Mouse (Mus musculus) embryonic facial prominence, embryonic 10.5 days (tissue): ENCODE measurements around the gene Klc4. TPM values are rescaled to one million over a fixed set of nuclear protein-coding genes. Genes with fewer than 3 reads are reported as not detected.
A peak's percentile ranks its signal among the peaks of the same experiment; 100 is the strongest.

Source experiments
- DNase-seq: peaks from one replicate; pipeline ENCODE4 v3.0.0-alpha.2; 2017; ENCODE audit warnings: low spot score
- H3K27ac ChIP-seq: fragments of 300-500 bp; sonication (generic); replicated peaks from 2 replicates; pipeline ENCODE4 v1.5.1; 2016; ENCODE audit warnings: mild to moderate bottlenecking
- H3K27me3 ChIP-seq: fragments of 300-500 bp; sonication (generic); replicated peaks from 2 replicates; pipeline ENCODE4 v1.6.1; 2016; ENCODE audit warnings: low read depth, mild to moderate bottlenecking; ENCODE audit not compliant: poor library complexity, severe bottlenecking
- H3K36me3 ChIP-seq: fragments of 300-500 bp; sonication (generic); replicated peaks from 2 replicates; pipeline ENCODE4 v1.6.1; 2016; ENCODE audit warnings: mild to moderate bottlenecking, moderate library complexity
- H3K4me1 ChIP-seq: fragments of 300-500 bp; sonication (generic); 2 replicates; pipeline ENCODE4 v1.6.1; 2016
- H3K4me3 ChIP-seq: fragments of 300-500 bp; sonication (generic); 2 replicates; pipeline ENCODE4 v1.5.1; 2016; ENCODE audit warnings: mild to moderate bottlenecking, moderate library complexity
- H3K9me3 ChIP-seq: fragments of 300-500 bp; sonication (generic); 2 replicates; pipeline ENCODE4 v1.6.1; 2016; ENCODE audit warnings: mild to moderate bottlenecking
- WGBS: fragments of 180-500 bp; shearing (Covaris S2); methylation state at CpG from one replicate; pipeline ENCODE4 v1.1.7; 2016; 5-methylcytosine and 5-hydroxymethylcytosine counted together
- polyA plus RNA-seq: library from polyadenylated mRNA; unstranded; fragments of >200 nt; fragmentation: Nextera tagmentation; extraction: Ambion mirVana; gene quantifications from 2 replicates; pipeline ENCODE4 v1.2.1, GENCODE M21; 2016

Gene Klc4
- polyA plus RNA-seq: 29.0 and 32.0 TPM in 2 replicates

DNA sequence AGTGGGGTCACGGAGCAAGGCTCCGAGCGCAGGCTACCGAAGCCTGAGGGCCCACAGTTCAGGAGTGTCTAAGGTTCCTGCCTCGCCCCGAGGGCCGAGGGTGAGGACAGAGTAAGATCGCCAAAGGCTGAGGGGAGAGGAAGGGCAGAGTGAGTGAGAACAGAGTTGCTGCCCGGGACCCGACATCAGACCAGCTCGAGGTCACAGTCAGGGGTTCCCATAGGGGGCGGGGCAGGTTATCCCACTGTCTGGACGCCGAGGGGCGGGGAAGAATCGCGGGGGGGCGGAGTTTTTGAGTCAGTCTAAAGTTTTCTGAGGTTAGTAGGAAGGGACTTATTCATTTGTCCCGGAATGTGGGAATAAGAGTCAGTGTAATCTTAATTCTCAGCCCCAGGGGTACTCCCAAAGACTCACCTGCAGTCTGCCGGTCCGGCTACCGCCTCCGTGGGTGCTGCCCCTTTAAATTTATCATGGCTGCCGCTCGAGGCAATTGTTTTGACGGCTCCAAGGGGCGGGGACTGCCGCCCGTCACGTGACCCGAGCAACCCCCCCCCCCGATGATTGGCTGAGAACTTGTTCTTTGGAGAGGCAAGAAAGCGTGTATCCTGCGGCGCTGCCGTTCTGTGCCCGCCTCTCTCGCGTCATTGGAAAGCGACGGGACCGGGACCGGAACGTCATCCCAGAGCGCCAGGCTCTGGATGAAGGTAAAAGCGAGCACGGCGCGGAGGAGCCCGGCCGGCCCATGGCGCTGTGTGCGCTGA, at the start of gene Klc4, which contains the start of gene Mrpl2:
TSS of gene Klc4 (minus strand) at position 462 of the 761 bp plus-strand sequence.
TSS of gene Mrpl2 (plus strand) at position 669 of the 761 bp plus-strand sequence.
- H3K9me3 ChIP-seq: no peaks in the 10 kb centered on the region
- peak within 1 kb of the TSS; percentile 89 for H3K27ac ChIP-seq
- peaks cover 45% of the 10 kb centered on the region for H3K4me1 ChIP-seq
- H3K4me3 ChIP-seq: peak within 1 kb of the TSS; percentile 78
- H3K36me3 ChIP-seq: peaks cover 44% of the 10 kb centered on the region
- DNase-seq: peak; percentile 99
- H3K27me3 ChIP-seq: no peaks in the 10 kb centered on the region
- under 1% methylated on average over 53 of the region's 53 CpGs for WGBS

DNA sequence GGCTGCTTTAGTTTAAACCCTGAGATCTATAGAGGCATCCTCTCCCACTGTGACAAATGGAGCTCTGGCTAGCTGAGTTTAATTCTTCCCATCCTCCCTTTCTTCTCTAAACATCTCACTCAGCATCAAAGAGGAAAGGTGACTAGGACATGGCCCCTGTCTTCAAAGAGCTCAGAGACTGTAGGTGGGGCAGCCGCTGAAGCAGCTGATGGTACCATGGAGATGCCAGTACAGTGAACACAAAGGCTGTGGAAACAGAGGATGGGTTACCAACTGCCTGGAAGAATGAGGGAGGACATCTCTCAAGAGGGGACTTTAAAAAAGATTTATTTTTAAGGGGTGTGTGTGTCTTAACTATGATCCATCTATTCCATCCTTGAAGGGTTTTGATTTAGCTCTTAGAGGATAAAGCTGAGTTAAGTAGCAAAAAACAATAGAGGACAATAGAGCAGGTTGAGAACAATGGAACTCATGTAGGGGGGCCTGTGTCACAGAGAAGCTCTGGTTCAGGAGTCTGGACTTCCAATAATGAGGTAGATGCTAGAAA, 48.8 kb upstream of the Klc4 start:
- no peak overlapping the region for H3K27ac ChIP-seq
- no peaks in the 10 kb centered on the region for H3K27me3 ChIP-seq
- DNase-seq: no peak
- H3K36me3 ChIP-seq: peaks cover 83% of the 10 kb centered on the region
- no peaks in the 10 kb centered on the region for H3K9me3 ChIP-seq
- no peaks in the 10 kb centered on the region for H3K4me1 ChIP-seq
- WGBS: 85% methylated on average over 1 of the region's 1 CpGs
- no peak overlapping the region for H3K4me3 ChIP-seq

DNA sequence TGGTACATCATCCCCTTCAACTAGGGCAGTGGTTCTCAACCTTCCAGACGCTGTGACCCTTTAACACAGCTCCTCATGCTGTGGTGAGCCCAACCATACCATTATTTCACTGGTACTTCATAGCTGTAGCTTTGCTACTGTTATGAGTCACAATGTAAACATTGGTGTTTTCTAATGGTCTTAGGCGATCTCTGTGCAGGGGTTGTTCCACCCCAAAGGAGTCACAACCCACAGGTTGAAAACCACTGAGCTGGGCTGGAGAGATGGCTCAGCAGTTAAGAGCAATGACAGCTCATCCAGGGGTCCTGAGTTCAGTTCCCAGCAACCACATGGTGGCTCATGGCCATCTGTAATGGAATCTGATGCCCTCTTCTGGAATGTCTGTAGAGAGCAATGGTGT, 45.6 kb upstream of the Klc4 start:
- Histone ChIP-seq H3K27me3 (no peaks in the 10 kb centered on the region), H3K36me3 (peaks cover 80% of the 10 kb centered on the region), H3K4me3 (no peak overlapping the region), H3K27ac (no peak overlapping the region), H3K4me1 (no peaks in the 10 kb centered on the region), H3K9me3 (no peaks in the 10 kb centered on the region)
- WGBS: 91% methylated on average over 2 of the region's 2 CpGs
- no peak for DNase-seq

DNA sequence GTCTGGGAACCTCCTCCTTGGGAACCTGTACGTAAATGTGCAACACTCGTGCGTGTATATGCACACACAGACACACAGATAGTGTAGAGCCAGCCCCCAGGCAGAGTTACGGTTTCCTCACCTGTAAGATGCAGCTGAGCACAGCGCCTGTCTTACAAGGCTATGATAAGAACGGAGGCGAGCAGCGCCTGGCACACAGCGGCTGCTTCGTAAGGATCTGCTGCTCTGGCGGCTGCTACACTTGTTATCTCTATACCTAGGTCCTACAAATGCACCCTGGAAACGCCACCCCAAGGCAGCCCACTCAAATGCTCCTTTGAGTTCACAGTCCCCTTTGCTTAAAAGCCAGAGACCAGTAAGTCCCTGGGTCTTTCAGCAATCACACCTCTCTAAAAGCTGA, 44.8 kb upstream of the Klc4 start:
- no peaks in the 10 kb centered on the region for H3K4me1 ChIP-seq
- no peak overlapping the region for H3K27ac ChIP-seq
- WGBS: 94% methylated on average over 12 of the region's 12 CpGs
- no peaks in the 10 kb centered on the region for H3K9me3 ChIP-seq
- no peak overlapping the region for H3K4me3 ChIP-seq
- no peak for DNase-seq
- H3K36me3 ChIP-seq: peaks cover 80% of the 10 kb centered on the region
- no peaks in the 10 kb centered on the region for H3K27me3 ChIP-seq

DNA sequence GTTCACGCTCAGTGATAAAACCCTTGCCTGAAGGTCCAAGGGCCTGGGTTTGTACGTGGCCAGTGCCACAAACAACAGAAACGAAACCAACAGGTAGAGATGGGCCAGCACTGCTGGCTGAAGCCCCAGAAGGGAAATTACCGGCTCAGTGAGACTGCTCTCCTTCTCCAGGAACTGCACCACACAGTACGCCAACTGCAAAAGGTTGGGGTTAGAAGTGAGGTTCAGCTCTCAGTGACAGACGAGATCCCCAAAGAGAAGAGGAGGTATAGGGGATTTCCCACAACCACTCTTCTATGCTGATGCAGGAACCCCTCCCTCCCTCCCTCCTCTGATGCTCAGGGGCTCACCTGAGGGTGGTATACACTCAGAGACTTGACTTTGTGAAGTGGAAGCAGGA, 40.1 kb upstream of the Klc4 start:
- Histone ChIP-seq H3K4me1 (peaks cover 12% of the 10 kb centered on the region), H3K27ac (no peak overlapping the region), H3K36me3 (peaks cover 79% of the 10 kb centered on the region), H3K27me3 (no peaks in the 10 kb centered on the region), H3K4me3 (no peak overlapping the region), H3K9me3 (no peaks in the 10 kb centered on the region)
- DNase-seq: no peak
- WGBS: 91% methylated on average over 6 of the region's 6 CpGs

DNA sequence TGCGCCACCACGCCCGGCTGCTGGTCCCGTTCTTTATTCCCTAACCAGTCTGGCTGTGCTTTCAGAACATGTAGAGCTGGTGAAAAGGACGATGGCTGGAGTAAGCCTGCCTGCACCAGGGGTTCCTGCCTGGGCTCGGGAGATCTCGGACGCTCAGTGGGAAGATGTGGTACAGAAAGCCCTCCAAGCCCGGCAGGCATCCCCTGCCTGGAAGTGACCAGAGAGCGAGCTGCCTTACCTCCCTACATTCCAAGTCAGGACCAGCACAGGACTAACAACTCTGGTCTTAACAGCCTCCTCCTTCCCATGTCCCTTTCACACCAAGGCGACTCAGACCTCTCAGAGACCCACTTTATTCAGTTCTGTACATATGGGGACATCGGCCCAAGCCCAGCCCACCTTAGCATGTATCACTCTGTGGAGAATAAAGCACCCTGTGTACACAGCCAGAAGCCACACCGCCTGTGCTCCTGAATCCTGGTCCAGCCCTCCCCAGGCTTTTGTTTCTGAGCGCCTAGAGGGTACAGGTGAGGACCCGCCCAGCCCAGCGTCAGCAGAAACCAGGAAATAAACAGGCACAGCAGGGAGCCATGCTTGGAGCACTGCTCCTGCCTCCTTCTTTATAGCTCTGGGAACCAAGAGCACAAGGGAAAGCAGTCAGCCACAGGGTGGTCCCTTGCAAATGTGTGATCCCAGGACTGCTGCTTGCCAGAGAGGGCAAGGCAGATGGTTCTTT, 37.0 kb upstream of the Klc4 start:
- Histone ChIP-seq H3K4me1 (peaks cover 37% of the 10 kb centered on the region), H3K9me3 (no peaks in the 10 kb centered on the region), H3K27me3 (no peaks in the 10 kb centered on the region), H3K4me3 (no peak overlapping the region), H3K36me3 (peaks cover 67% of the 10 kb centered on the region), H3K27ac (no peak overlapping the region)
- DNase-seq: no peak
- 83% methylated on average over 16 of the region's 16 CpGs for WGBS

DNA sequence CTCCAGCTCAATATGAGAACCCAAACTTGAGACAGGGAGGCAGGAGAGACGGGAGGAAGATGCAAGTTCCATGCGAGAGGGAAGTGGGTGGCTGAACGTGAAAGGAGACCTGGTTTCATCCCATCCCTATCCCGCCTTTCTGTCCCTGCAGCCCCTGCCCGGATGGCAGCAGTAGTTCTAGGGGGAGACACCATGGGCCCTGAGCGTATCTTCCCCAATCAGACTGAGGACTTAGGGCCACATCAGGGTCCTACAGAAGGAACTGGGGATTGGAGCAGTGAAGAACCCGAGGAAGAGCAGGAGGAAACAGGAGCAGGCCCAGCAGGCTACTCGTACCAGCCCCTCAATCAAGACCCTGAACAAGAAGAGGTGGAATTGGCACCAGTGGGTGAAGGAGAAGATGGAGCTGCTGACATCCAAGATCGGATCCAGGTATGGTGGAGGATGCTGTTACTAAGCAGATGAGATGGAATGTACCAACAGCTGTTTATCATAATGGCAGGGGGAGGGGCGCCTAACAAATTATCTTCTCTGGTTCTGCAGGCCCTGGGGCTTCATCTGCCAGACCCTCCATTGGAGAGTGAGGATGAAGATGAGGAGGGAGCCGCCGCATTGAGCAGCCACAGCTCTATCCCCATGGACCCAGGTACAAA, 35.8 kb upstream of the Klc4 start:
- DNase-seq: peak; percentile 23
- H3K9me3 ChIP-seq: no peaks in the 10 kb centered on the region
- peak overlapping the region; percentile 86 for H3K27ac ChIP-seq
- H3K27me3 ChIP-seq: no peaks in the 10 kb centered on the region
- peaks cover 67% of the 10 kb centered on the region for H3K36me3 ChIP-seq
- WGBS: 24% methylated on average over 12 of the region's 12 CpGs
- H3K4me1 ChIP-seq: peaks cover 38% of the 10 kb centered on the region
- peak overlapping the region; percentile 74 for H3K4me3 ChIP-seq

DNA sequence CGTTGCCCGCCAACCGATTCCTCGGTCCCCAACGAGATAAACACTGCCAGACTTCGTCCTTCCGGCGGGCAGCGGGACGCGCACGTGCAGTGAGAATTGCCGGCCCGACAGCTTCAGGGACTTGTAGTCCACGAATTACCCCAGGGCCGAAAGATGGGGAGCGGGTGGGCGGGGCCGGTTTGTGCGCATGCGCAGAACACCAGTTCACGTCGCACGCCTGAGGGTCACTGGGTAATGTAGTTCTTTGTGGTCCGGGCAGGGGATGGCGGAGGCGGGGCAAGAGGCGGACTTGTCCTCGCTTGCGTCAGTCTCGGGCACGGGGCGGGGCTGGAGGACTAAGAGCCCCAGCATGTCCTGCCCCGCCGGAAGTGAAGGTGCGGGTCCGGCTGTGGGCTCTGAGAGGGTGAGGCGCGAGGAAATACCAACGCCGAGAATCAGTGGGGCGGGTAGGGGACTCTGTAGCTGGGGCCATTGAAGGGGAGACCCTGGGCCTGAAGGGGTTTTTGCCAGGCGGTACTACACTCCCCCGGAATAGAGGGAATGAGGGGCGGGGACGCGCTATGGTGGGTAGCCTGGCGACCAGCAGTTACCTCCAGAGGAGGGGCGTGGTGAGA, 35.0 kb upstream of the Klc4 start, which contains the start of gene Klhdc3:
TSS of gene Klhdc3 (minus strand) at position 155 of the 614 bp plus-strand sequence.
- peak within 1 kb of the TSS; percentile 86 for H3K27ac ChIP-seq
- peaks cover 67% of the 10 kb centered on the region for H3K36me3 ChIP-seq
- H3K4me3 ChIP-seq: peak within 1 kb of the TSS; percentile 74
- no peaks in the 10 kb centered on the region for H3K9me3 ChIP-seq
- peaks cover 38% of the 10 kb centered on the region for H3K4me1 ChIP-seq
- no peaks in the 10 kb centered on the region for H3K27me3 ChIP-seq
- under 1% methylated on average over 49 of the region's 49 CpGs for WGBS
- peak; percentile 100 for DNase-seq

DNA sequence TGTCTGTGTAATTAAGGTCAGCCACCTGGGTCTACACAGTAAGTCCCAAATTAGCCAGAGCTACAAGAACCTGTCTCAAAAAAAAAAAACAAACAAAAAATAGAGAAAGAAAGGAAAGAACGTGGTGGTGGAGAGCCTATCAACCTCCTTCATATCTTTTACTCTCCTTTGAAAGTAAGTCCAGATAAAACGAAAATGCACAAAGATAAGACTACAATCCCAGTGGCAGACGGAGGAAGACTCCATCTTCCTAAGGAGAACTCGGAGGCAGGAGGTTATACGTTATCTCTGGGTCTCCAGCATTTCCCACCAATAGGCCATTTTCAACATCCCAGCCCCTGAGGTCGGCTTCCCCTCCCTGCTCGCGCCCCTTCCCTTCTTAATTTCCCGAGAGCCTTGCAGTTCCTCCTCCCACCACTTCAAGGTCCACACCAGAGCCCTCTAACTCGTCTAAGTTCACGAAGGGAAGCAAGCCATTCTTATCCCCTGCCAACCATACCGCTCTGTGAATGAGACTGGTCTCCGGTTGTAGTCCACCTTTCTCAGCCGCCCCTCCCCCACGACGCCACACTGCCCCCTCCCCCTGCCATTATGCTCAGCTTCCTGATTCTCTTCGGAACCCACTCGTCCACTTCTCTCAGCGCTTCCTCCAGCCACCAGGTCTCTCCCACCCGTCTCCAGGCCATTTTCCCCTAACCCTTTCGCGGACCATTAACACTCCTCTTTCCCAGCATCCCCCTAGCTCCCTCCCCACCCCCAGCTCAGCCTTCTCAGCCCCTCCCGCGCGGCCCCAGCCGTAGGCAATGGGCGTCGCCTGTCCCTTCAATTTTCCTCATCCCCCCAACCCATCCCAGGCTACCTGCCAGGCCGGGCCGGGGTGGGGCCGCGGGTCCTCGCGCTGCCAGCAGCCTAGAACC, 34.3 kb upstream of the Klc4 start:
- DNase-seq: peak; percentile 79
- peaks cover 43% of the 10 kb centered on the region for H3K4me1 ChIP-seq
- peaks cover 67% of the 10 kb centered on the region for H3K36me3 ChIP-seq
- no peaks in the 10 kb centered on the region for H3K9me3 ChIP-seq
- H3K27me3 ChIP-seq: no peaks in the 10 kb centered on the region
- H3K27ac ChIP-seq: peak overlapping the region; percentile 86
- under 1% methylated on average over 34 of the region's 34 CpGs for WGBS
- peak overlapping the region; percentile 74 for H3K4me3 ChIP-seq

DNA sequence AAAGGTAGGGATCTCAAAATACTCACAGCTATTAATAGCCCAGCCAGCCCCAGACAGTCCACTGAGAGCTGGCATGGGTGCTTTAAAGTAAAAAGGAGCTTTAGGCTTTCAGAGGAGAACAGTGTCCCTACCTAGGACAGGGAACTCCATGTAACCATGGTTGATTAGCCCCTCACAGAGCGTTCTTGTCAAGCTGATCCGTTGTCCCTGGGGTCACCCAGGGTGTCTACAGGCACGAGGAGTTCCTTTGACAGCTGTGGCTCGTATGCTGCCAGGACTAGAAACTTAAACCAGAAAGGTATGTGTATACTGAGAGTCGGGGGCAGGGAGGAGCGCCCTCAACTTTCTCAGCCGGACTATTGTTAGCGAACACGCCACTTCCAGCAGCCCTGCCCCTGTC, 33.1 kb upstream of the Klc4 start:
- peaks cover 53% of the 10 kb centered on the region for H3K4me1 ChIP-seq
- H3K36me3 ChIP-seq: peaks cover 61% of the 10 kb centered on the region
- no peaks in the 10 kb centered on the region for H3K27me3 ChIP-seq
- no peak for DNase-seq
- 49% methylated on average over 9 of the region's 9 CpGs for WGBS
- peak overlapping the region; percentile 74 for H3K4me3 ChIP-seq
- no peaks in the 10 kb centered on the region for H3K9me3 ChIP-seq
- H3K27ac ChIP-seq: peak overlapping the region; percentile 86

DNA sequence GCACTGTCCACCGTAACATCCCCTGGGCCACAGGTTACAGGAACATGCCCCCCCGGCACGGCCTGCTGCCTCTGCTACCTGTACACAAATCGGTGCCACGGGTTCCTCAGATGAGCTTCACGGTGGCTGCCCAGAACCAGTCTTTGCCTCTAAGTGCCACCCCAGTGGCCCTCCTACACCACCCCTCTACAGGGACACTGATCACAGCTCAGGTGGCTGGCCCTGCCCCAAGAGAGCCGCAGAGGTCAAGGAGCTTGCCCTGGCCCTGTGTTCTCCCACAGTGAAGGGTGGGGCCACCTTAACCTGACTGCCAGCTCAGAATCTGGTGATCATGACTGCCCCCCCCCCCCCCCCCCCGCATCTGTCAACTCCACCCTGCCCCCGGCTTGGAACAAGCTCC, 32.6 kb upstream of the Klc4 start, which contains the start of gene Mea1:
TSS of gene Mea1 (plus strand) at position 378 of the 400 bp plus-strand sequence.
- Histone ChIP-seq H3K27me3 (no peaks in the 10 kb centered on the region), H3K36me3 (peaks cover 56% of the 10 kb centered on the region), H3K27ac (peak within 1 kb of the TSS; percentile 86), H3K4me1 (peaks cover 55% of the 10 kb centered on the region), H3K9me3 (no peaks in the 10 kb centered on the region), H3K4me3 (peak within 1 kb of the TSS; percentile 74)
- no peak for DNase-seq
- WGBS: 93% methylated on average over 8 of the region's 9 CpGs
